Mouse (Mus musculus): ENCODE results near the gene Asic1. TPM values are rescaled to one million over a fixed set of nuclear protein-coding genes. Genes with fewer than 3 reads are reported as not detected.

Gene Asic1
- total RNA-seq (2021) = 10 to 100 TPM; 33.9 to 37.3 TPM
- long read RNA-seq, experiment 1, full-length matches to known transcripts = 12 of 21 reads
- long read RNA-seq, experiment 1, partial matches to known transcripts = 3 of 21 reads
- long read RNA-seq, experiment 1, other reads (novel, unspliced or antisense) = 6 of 21 reads
- long read RNA-seq, experiment 2, full-length matches to known transcripts = 10 of 21 reads
- long read RNA-seq, experiment 2, partial matches to known transcripts = 1 of 21 reads
- long read RNA-seq, experiment 2, other reads (novel, unspliced or antisense) = 10 of 21 reads

GRCm38 (mm10) chr15:99670154-99670821 lies at the start of gene Asic1:
Gene Asic1 (plus strand): TSS chr15:99670368.
- DNase-seq (ENCODE audit: low spot score in 2 of 2) = peak; percentile 63 to 67
- Histone ChIP-seq H3K27ac (peak within 1 kb of the TSS; percentile 87), H3K4me3 (peak within 1 kb of the TSS; percentile 74)
- TF ChIP-seq CTCF (conservative IDR thresholded peaks at IDR 0.05) = peak; percentile 36

GRCm38 (mm10) chr15:99622063-99622462 lies 48.1 kb upstream of the Asic1 start:
- H3K27ac ChIP-seq = no peak overlapping the region
- no peak overlapping the region for H3K4me3 ChIP-seq
- TF ChIP-seq CTCF (conservative IDR thresholded peaks at IDR 0.05) = no peak
- DNase-seq (ENCODE audit: low spot score in 2 of 2) = no peak

- H3K27ac ChIP-seq = no peak overlapping the region
- DNase-seq (ENCODE audit: low spot score in 2 of 2) = no peak
- peak; percentile 63 for TF ChIP-seq CTCF (conservative IDR thresholded peaks at IDR 0.05)
Observed at GRCm38 (mm10) chr15:99631618-99632017, 38.5 kb upstream of the Asic1 start.

GRCm38 (mm10) chr15:99634702-99635101 lies 35.5 kb upstream of the Asic1 start:
- Histone ChIP-seq H3K4me3 (no peak overlapping the region), H3K27ac (no peak overlapping the region)
- no peak for TF ChIP-seq CTCF (conservative IDR thresholded peaks at IDR 0.05)
- DNase-seq (ENCODE audit: low spot score in 2 of 2) = no peak

More at GRCm38 (mm10) chr15:99631618-99632017, 38.5 kb upstream of the Asic1 start:
- H3K4me3 ChIP-seq = no peak overlapping the region

GRCm38 (mm10) chr15:99637405-99638123 lies 32.6 kb upstream of the Asic1 start:
- H3K27ac ChIP-seq = no peak overlapping the region
- DNase-seq (ENCODE audit: low spot score in 2 of 2) = no peak
- no peak for TF ChIP-seq CTCF (conservative IDR thresholded peaks at IDR 0.05)
- H3K4me3 ChIP-seq = no peak overlapping the region

- TF ChIP-seq CTCF (conservative IDR thresholded peaks at IDR 0.05) = no peak
- Histone ChIP-seq H3K27ac (no peak overlapping the region), H3K4me3 (no peak overlapping the region)
- DNase-seq (ENCODE audit: low spot score in 2 of 2) = no peak
Observed at GRCm38 (mm10) chr15:99638124-99638485, 32.1 kb upstream of the Asic1 start.

GRCm38 (mm10) chr15:99642622-99643021 lies 27.5 kb upstream of the Asic1 start:
- no peak overlapping the region for H3K27ac ChIP-seq
- TF ChIP-seq CTCF (conservative IDR thresholded peaks at IDR 0.05) = no peak
- no peak for DNase-seq (ENCODE audit: low spot score in 2 of 2)
- no peak overlapping the region for H3K4me3 ChIP-seq

GRCm38 (mm10) chr15:99643832-99644231 lies 26.3 kb upstream of the Asic1 start:
- no peak for DNase-seq (ENCODE audit: low spot score in 2 of 2)
- no peak overlapping the region for H3K4me3 ChIP-seq
- H3K27ac ChIP-seq = no peak overlapping the region
- TF ChIP-seq CTCF (conservative IDR thresholded peaks at IDR 0.05) = no peak

- no peak for TF ChIP-seq CTCF (conservative IDR thresholded peaks at IDR 0.05)
Observed at GRCm38 (mm10) chr15:99644776-99645175, 25.4 kb upstream of the Asic1 start.

GRCm38 (mm10) chr15:99648326-99648725 lies 21.8 kb upstream of the Asic1 start:
- no peak for TF ChIP-seq CTCF (conservative IDR thresholded peaks at IDR 0.05)
- no peak overlapping the region for H3K27ac ChIP-seq

More at GRCm38 (mm10) chr15:99644776-99645175, 25.4 kb upstream of the Asic1 start:
- H3K27ac ChIP-seq = no peak overlapping the region; the same call in 1 of the 2 replicates
- DNase-seq (ENCODE audit: low spot score in 2 of 2) = peak; percentile 44 to 46
- H3K4me3 ChIP-seq = no peak overlapping the region

GRCm38 (mm10) chr15:99649067-99649761 lies 21.0 kb upstream of the Asic1 start:
- no peak overlapping the region for H3K4me3 ChIP-seq
- H3K27ac ChIP-seq = no peak overlapping the region
- no peak for TF ChIP-seq CTCF (conservative IDR thresholded peaks at IDR 0.05)
- DNase-seq (ENCODE audit: low spot score in 2 of 2) = no peak

More at GRCm38 (mm10) chr15:99648326-99648725, 21.8 kb upstream of the Asic1 start:
- no peak overlapping the region for H3K4me3 ChIP-seq
- DNase-seq (ENCODE audit: low spot score in 2 of 2) = no peak

GRCm38 (mm10) chr15:99650304-99650703 lies 19.9 kb upstream of the Asic1 start:
- H3K27ac ChIP-seq = no peak overlapping the region
- H3K4me3 ChIP-seq = no peak overlapping the region
- no peak for TF ChIP-seq CTCF (conservative IDR thresholded peaks at IDR 0.05)
- no peak for DNase-seq (ENCODE audit: low spot score in 2 of 2)

All from layer of hippocampus, adult 2 months (tissue).